28 mouse cellular contexts compared by ENCODE assay signal in the genomic region with DNA sequence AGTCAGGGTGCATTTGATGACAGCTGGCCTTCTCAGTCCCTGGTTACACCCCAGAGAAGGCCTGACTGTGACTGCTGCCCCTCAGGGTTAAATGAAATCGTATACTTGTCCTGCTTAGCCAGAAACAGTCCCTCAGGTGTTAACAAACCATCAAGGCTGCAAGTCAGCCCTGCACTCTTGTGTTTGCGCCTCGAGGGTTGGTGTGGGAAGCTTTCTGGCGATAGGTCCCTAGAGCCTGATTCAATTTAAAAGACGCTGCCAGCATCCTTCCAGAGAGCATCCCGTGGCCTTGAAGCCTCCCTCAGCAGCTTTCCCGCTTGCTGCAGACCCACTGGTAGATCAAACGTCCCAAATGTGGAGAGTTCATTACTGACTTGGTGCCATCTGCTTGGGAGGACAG. TPM values are rescaled to one million over a fixed set of nuclear protein-coding genes. Genes with fewer than 3 reads are reported as not detected.
A peak's percentile ranks its signal among the peaks of the same experiment; 100 is the strongest.
DNase-seq lines count a peak whose midpoint lies in the region; ATAC-seq and TF ChIP-seq lines count a peak whose summit lies in the region.
"Had no signal": no experiment of that assay in that cellular context is flagged by ENCODE, and none has a peak within 500 bp of the region (broad histone marks: within the 10 kb centered on the region; RNA-seq: fewer than 3 reads in every experiment).

No protein-coding gene starts in this region.

- H3K4me1 ChIP-seq in hindbrain, embryonic 14.5 days (replicated peaks; ENCODE audit: control insufficient read depth, insufficient read depth, low read length): 0 out of 2 replicates have a peak, but pooled peaks cover 10% of the 10 kb centered on the region
- H3K4me1 ChIP-seq in hindbrain, embryonic 10.5 days (replicated peaks): peaks cover 24% of the 10 kb centered on the region
- H3K4me1 ChIP-seq in neural tube, embryonic 15.5 days: peaks cover 17% of the 10 kb centered on the region
- H3K4me1 ChIP-seq in forebrain, postnatal 0 days (ENCODE audit: insufficient read depth): no peaks in the 10 kb centered on the region
- H3K4me1 ChIP-seq: liver, embryonic 13.5 days had no signal

- no peak for DNase-seq in hindbrain, embryonic 14.5 days (ENCODE audit: low spot score)
- DNase-seq in hindbrain, embryonic 10.5 days (ENCODE audit: low spot score): no peak
- peak; percentile 47 for DNase-seq in thymus, postnatal 14 days
- DNase-seq in thymus, adult 18-20 months: no peak
- DNase-seq in forebrain, postnatal 0 days: no peak
- DNase-seq: adrenal gland, adult 8-10 months; B cell, adult 2 months; cerebellum, postnatal 14 days; gastrocnemius, postnatal 10 days; kidney, adult 9 months; kidney, postnatal 10 days; liver, embryonic 13.5 days; lung, adult 18-20 months; lung, postnatal 4 days; right cerebral cortex, postnatal 4 days had no signal

- TF ChIP-seq CTCF in forebrain, postnatal 0 days (IDR thresholded peaks at IDR 0.05; ENCODE audit: low read depth): no peak

- H3K27me3 ChIP-seq in hindbrain, embryonic 14.5 days (ENCODE audit: control insufficient read depth, insufficient read depth, low read length): no peaks in the 10 kb centered on the region
- no peaks in the 10 kb centered on the region for H3K27me3 ChIP-seq in hindbrain, embryonic 10.5 days (ENCODE audit: insufficient read depth, poor library complexity, severe bottlenecking)
- H3K27me3 ChIP-seq in neural tube, embryonic 15.5 days (replicated peaks): no peaks in the 10 kb centered on the region
- no peaks in the 10 kb centered on the region for H3K27me3 ChIP-seq in forebrain, postnatal 0 days (ENCODE audit: insufficient read depth, low read length)
- H3K27me3 ChIP-seq: embryonic facial prominence, embryonic 12.5 days; heart, embryonic 12.5 days; limb, embryonic 15.5 days; liver, embryonic 13.5 days; neural tube, embryonic 12.5 days had no signal

- H3K9ac ChIP-seq in hindbrain, embryonic 14.5 days: 0 out of 2 replicates have a peak overlapping the region, but pooled peaks have one; percentile 22
- H3K9ac ChIP-seq in neural tube, embryonic 15.5 days (replicated peaks): no peak overlapping the region
- H3K9ac ChIP-seq in forebrain, postnatal 0 days: no peak overlapping the region
- H3K9ac ChIP-seq: embryonic facial prominence, embryonic 12.5 days; heart, embryonic 12.5 days; limb, embryonic 15.5 days; liver, embryonic 13.5 days; midbrain, embryonic 12.5 days; neural tube, embryonic 12.5 days had no signal

- H3K27ac ChIP-seq in hindbrain, embryonic 14.5 days: no peak overlapping the region
- no peak overlapping the region for H3K27ac ChIP-seq in hindbrain, embryonic 10.5 days
- H3K27ac ChIP-seq in neural tube, embryonic 15.5 days (replicated peaks): 0 out of 2 replicates have a peak overlapping the region, but pooled peaks have one; percentile 15
- no peak overlapping the region for H3K27ac ChIP-seq in forebrain, postnatal 0 days (ENCODE audit: low read depth, low read length)
- H3K27ac ChIP-seq: embryonic facial prominence, embryonic 12.5 days; limb, embryonic 10.5 days; limb, embryonic 15.5 days; liver, embryonic 13.5 days; midbrain, embryonic 12.5 days; neural tube, embryonic 12.5 days; stomach, postnatal 0 days had no signal

- no peak overlapping the region for H3K4me2 ChIP-seq in hindbrain, embryonic 14.5 days (replicated peaks)
- no peak overlapping the region for H3K4me2 ChIP-seq in neural tube, embryonic 15.5 days
- no peak overlapping the region for H3K4me2 ChIP-seq in forebrain, postnatal 0 days (ENCODE audit: low read depth)
- H3K4me2 ChIP-seq: embryonic facial prominence, embryonic 12.5 days; heart, embryonic 12.5 days; limb, embryonic 15.5 days; liver, embryonic 13.5 days; midbrain, embryonic 12.5 days; neural tube, embryonic 12.5 days had no signal

- no peak overlapping the region for H3K4me3 ChIP-seq in hindbrain, embryonic 14.5 days (replicated peaks; ENCODE audit: low read length)
- H3K4me3 ChIP-seq in hindbrain, embryonic 10.5 days: no peak overlapping the region
- H3K4me3 ChIP-seq in neural tube, embryonic 15.5 days (replicated peaks): no peak overlapping the region
- H3K4me3 ChIP-seq in forebrain, postnatal 0 days (ENCODE audit: low read depth, low read length): no peak overlapping the region
- H3K4me3 ChIP-seq: embryonic facial prominence, embryonic 12.5 days; erythroblast, embryonic 14.5 days; heart, embryonic 12.5 days; limb, embryonic 10.5 days; limb, embryonic 15.5 days; liver, embryonic 13.5 days; megakaryocyte, embryonic 14.5 days; midbrain, embryonic 12.5 days; neural tube, embryonic 12.5 days had no signal

- H3K9me3 ChIP-seq in hindbrain, embryonic 14.5 days (ENCODE audit: control insufficient read depth, low read length): no peaks in the 10 kb centered on the region
- H3K9me3 ChIP-seq in hindbrain, embryonic 10.5 days: no peaks in the 10 kb centered on the region
- H3K9me3 ChIP-seq in neural tube, embryonic 15.5 days (replicated peaks): no peaks in the 10 kb centered on the region
- no peaks in the 10 kb centered on the region for H3K9me3 ChIP-seq in forebrain, postnatal 0 days (ENCODE audit: low read length)
- H3K9me3 ChIP-seq: embryonic facial prominence, embryonic 12.5 days; heart, embryonic 12.5 days; limb, embryonic 10.5 days; limb, embryonic 15.5 days; liver, embryonic 13.5 days; megakaryocyte, embryonic 14.5 days; midbrain, embryonic 12.5 days; neural tube, embryonic 12.5 days had no signal

- H3K36me3 ChIP-seq in hindbrain, embryonic 14.5 days (replicated peaks; ENCODE audit: control insufficient read depth, insufficient read depth): no peaks in the 10 kb centered on the region
- H3K36me3 ChIP-seq in hindbrain, embryonic 10.5 days: no peaks in the 10 kb centered on the region
- H3K36me3 ChIP-seq in neural tube, embryonic 15.5 days: no peaks in the 10 kb centered on the region
- no peaks in the 10 kb centered on the region for H3K36me3 ChIP-seq in forebrain, postnatal 0 days (ENCODE audit: insufficient read depth)
- H3K36me3 ChIP-seq: embryonic facial prominence, embryonic 12.5 days; heart, embryonic 12.5 days; limb, embryonic 10.5 days; limb, embryonic 15.5 days; liver, embryonic 13.5 days; midbrain, embryonic 12.5 days; neural tube, embryonic 12.5 days had no signal

- WGBS in hindbrain, embryonic 14.5 days: 28% methylated on average over 8 of the region's 8 CpGs
- WGBS in hindbrain, embryonic 10.5 days: 45% methylated on average over 8 of the region's 8 CpGs
- 24% methylated on average over 8 of the region's 8 CpGs for WGBS in neural tube, embryonic 15.5 days
- 49% methylated on average over 8 of the region's 8 CpGs for WGBS in forebrain, postnatal 0 days

- ATAC-seq in hindbrain, embryonic 14.5 days (ENCODE audit: low FRiP score): no peak
- no peak for ATAC-seq in neural tube, embryonic 15.5 days (ENCODE audit: low FRiP score)
- ATAC-seq in forebrain, postnatal 0 days: no peak
- ATAC-seq: forebrain, embryonic 16.5 days; intestine, embryonic 16.5 days; lung, postnatal 0 days had no signal

RNA-seq across cellular contexts. Expression of gene Emid1, which starts 27.3 kb away (rescaled TPM):
- polyA plus RNA-seq in hindbrain, embryonic 14.5 days (2014; fragmentation: Nextera tagmentation; extraction: Ambion mirVana): 14.7 and 17.8 TPM in 2 replicates
- 31.9 and 40.0 TPM in 2 replicates for polyA plus RNA-seq in hindbrain, embryonic 10.5 days (2016; fragmentation: Nextera tagmentation; extraction: Ambion mirVana)
- 20.1 and 30.6 TPM in 2 replicates for polyA plus RNA-seq in neural tube, embryonic 15.5 days (2015; fragmentation: Nextera tagmentation; extraction: Ambion mirVana)
- 16.4 and 22.8 TPM in 2 replicates for total RNA-seq in forebrain, postnatal 0 days (2014; rRNA removed)
- 28.5 and 34.2 TPM in 2 replicates for polyA plus RNA-seq in forebrain, postnatal 0 days (2015; fragmentation: Nextera tagmentation; extraction: Ambion mirVana)
